Mouse (Mus musculus) hindbrain, embryonic 10.5 days (tissue): ENCODE measurements around the gene Ndc1. TPM values are rescaled to one million over a fixed set of nuclear protein-coding genes. Genes with fewer than 3 reads are reported as not detected.

Experiments
- DNase-seq: peaks from one replicate; pipeline ENCODE4 v3.0.0-alpha.2; 2017; ENCODE audit warnings: low spot score
- H3K27ac ChIP-seq: fragments of 300-500 bp; sonication (generic); 2 replicates; pipeline ENCODE4 v1.5.1; 2016; ENCODE audit warnings: mild to moderate bottlenecking, moderate library complexity
- H3K27me3 ChIP-seq: fragments of 300-500 bp; sonication (generic); 2 replicates; pipeline ENCODE4 v1.6.1; 2016; ENCODE audit warnings: mild to moderate bottlenecking; ENCODE audit not compliant: poor library complexity, insufficient read depth, severe bottlenecking
- H3K36me3 ChIP-seq: fragments of 300-500 bp; sonication (generic); 2 replicates; pipeline ENCODE4 v1.6.1; 2016; ENCODE audit warnings: mild to moderate bottlenecking, moderate library complexity
- H3K4me1 ChIP-seq: fragments of 300-500 bp; sonication (generic); replicated peaks from 2 replicates; pipeline ENCODE4 v1.6.1; 2016; ENCODE audit warnings: mild to moderate bottlenecking
- H3K4me3 ChIP-seq: fragments of 300-500 bp; sonication (generic); 2 replicates; pipeline ENCODE4 v1.5.1; 2016; ENCODE audit warnings: mild to moderate bottlenecking, moderate library complexity
- H3K9me3 ChIP-seq: fragments of 300-500 bp; sonication (generic); 2 replicates; pipeline ENCODE4 v1.6.1; 2016; ENCODE audit warnings: mild to moderate bottlenecking, moderate library complexity
- WGBS: fragments of 180-500 bp; shearing (Covaris S2); methylation state at CpG from one replicate; pipeline ENCODE4 v1.1.7; 2016; 5-methylcytosine and 5-hydroxymethylcytosine counted together
- polyA plus RNA-seq: library from polyadenylated mRNA; unstranded; fragments of >200 nt; fragmentation: Nextera tagmentation; extraction: Ambion mirVana; gene quantifications from 2 replicates; pipeline ENCODE4 v1.2.1, GENCODE M21; 2016

Ndc1 gene
- polyA plus RNA-seq, 1 experiment from 2014 or later, result 35.1 TPM

- Histone ChIP-seq H3K27ac (peak overlapping the region; percentile 75; the same call in 1 of the 2 replicates), H3K9me3 (no peaks in the 10 kb centered on the region), H3K36me3 (no peaks in the 10 kb centered on the region), H3K4me3 (peak overlapping the region; percentile 71), H3K27me3 (peaks cover 70% of the 10 kb centered on the region), H3K4me1 (peaks cover 23% of the 10 kb centered on the region)
- 5% methylated on average over 15 of the region's 15 CpGs for WGBS
- DNase-seq, result no peak
Observed at GRCm38 (mm10) chr4:107433998-107434355, 66.4 kb downstream of the Ndc1 start.

DNA sequence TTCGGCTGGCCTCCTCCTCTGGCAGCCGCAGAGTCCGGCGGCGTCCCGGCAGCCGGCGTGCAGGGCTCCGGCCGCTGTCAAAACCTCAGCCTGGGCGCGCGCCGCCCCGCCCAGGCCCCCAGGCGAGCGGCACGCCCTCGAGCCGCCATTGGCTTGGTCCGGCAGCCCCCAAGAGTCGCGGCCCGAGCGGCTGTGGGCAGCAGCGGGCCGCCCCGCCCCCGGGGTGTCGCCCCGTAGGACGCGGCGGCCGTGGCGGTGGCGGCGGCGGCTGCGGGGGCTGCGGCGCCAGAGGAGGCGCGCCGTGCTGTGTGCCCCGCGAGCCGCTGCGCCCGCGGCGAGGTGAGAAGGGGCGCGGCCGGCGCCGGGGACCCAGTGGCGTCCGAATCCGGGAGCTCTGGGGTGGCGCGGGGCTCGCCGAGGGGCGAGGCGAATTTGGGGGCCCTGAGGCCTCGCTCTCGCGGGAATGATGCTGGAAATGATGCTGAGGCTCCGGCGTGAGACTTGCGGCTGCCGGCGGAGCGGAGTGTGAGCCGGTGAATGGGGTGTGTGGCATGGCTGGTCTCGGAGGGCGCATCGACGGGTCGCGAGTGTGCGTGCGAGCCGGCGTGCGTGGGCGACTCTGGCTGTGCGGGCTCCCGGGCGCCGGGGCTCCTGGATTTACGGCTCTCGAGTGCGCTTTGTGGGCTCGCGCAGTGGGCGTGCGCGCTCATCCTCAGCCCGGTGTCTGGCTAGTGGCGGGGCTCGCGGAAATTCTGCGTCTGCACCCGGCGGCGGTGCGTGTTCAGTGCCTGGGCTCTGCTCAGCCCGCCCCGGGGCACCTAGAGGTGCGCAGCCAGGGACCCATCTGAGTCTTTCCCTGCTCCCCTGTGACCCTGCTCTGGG is 67.0 kb downstream of the Ndc1 start, which contains the start of gene Glis1:
Glis1 (plus strand) TSS at position 236 of the 882 bp plus-strand sequence.
- Histone ChIP-seq H3K9me3 (no peaks in the 10 kb centered on the region), H3K27me3 (peaks cover 77% of the 10 kb centered on the region), H3K36me3 (no peaks in the 10 kb centered on the region), H3K27ac (peak within 1 kb of the TSS; percentile 75), H3K4me3 (peak within 1 kb of the TSS; percentile 71), H3K4me1 (peaks cover 23% of the 10 kb centered on the region)
- under 1% methylated on average over 112 of the region's 112 CpGs for WGBS
- DNase-seq, result peak; percentile 77

- Histone ChIP-seq H3K4me3 (peak overlapping the region; percentile 71), H3K27ac (peak overlapping the region; percentile 75), H3K9me3 (no peaks in the 10 kb centered on the region), H3K4me1 (peaks cover 26% of the 10 kb centered on the region), H3K36me3 (no peaks in the 10 kb centered on the region), H3K27me3 (peaks cover 85% of the 10 kb centered on the region)
- 2% methylated on average over 47 of the region's 47 CpGs for WGBS
- DNase-seq, result peak; percentile 50
Observed at GRCm38 (mm10) chr4:107435238-107435946, 67.8 kb downstream of the Ndc1 start.

GRCm38 (mm10) chr4:107436476-107436875 is 68.9 kb downstream of the Ndc1 start:
- Histone ChIP-seq H3K9me3 (no peaks in the 10 kb centered on the region), H3K27me3 (peaks cover 95% of the 10 kb centered on the region), H3K27ac (no peak overlapping the region), H3K36me3 (no peaks in the 10 kb centered on the region), H3K4me1 (peaks cover 34% of the 10 kb centered on the region), H3K4me3 (no peak overlapping the region)
- 89% methylated on average over 7 of the region's 7 CpGs for WGBS
- no peak for DNase-seq

- DNase-seq, result no peak
- WGBS, result 89% methylated on average over 8 of the region's 8 CpGs
- H3K4me1 ChIP-seq, result peaks cover 43% of the 10 kb centered on the region
- no peak overlapping the region for H3K27ac ChIP-seq
- H3K4me3 ChIP-seq, result no peak overlapping the region
- H3K9me3 ChIP-seq, result no peaks in the 10 kb centered on the region
- peaks cover 91% of the 10 kb centered on the region for H3K27me3 ChIP-seq
- H3K36me3 ChIP-seq, result no peaks in the 10 kb centered on the region
Observed at GRCm38 (mm10) chr4:107438741-107439140, 71.2 kb downstream of the Ndc1 start.

GRCm38 (mm10) chr4:107440306-107440705 is 72.7 kb downstream of the Ndc1 start:
- no peaks in the 10 kb centered on the region for H3K36me3 ChIP-seq
- DNase-seq, result no peak
- 20% methylated on average over 13 of the region's 13 CpGs for WGBS
- peaks cover 89% of the 10 kb centered on the region for H3K27me3 ChIP-seq
- no peaks in the 10 kb centered on the region; the same call in 1 of the 2 replicates for H3K9me3 ChIP-seq
- peaks cover 27% of the 10 kb centered on the region for H3K4me1 ChIP-seq
- peak overlapping the region; percentile 36 for H3K4me3 ChIP-seq
- no peak overlapping the region for H3K27ac ChIP-seq

GRCm38 (mm10) chr4:107442288-107442687 is 74.7 kb downstream of the Ndc1 start:
- peaks cover 21% of the 10 kb centered on the region for H3K4me1 ChIP-seq
- H3K27me3 ChIP-seq, result peaks cover 76% of the 10 kb centered on the region
- no peaks in the 10 kb centered on the region for H3K36me3 ChIP-seq
- no peaks in the 10 kb centered on the region; the same call in 1 of the 2 replicates for H3K9me3 ChIP-seq
- no peak overlapping the region for H3K4me3 ChIP-seq
- H3K27ac ChIP-seq, result no peak overlapping the region
- WGBS, result 73% methylated on average over 11 of the region's 11 CpGs
- no peak for DNase-seq

- H3K4me1 ChIP-seq, result peaks cover 21% of the 10 kb centered on the region
- H3K27me3 ChIP-seq, result peaks cover 69% of the 10 kb centered on the region
- no peaks in the 10 kb centered on the region; the same call in 1 of the 2 replicates for H3K9me3 ChIP-seq
- no peak overlapping the region for H3K4me3 ChIP-seq
- 49% methylated on average over 16 of the region's 16 CpGs for WGBS
- no peak overlapping the region for H3K27ac ChIP-seq
- DNase-seq, result no peak
- no peaks in the 10 kb centered on the region for H3K36me3 ChIP-seq
Observed at GRCm38 (mm10) chr4:107442891-107443483, 75.4 kb downstream of the Ndc1 start.

DNA sequence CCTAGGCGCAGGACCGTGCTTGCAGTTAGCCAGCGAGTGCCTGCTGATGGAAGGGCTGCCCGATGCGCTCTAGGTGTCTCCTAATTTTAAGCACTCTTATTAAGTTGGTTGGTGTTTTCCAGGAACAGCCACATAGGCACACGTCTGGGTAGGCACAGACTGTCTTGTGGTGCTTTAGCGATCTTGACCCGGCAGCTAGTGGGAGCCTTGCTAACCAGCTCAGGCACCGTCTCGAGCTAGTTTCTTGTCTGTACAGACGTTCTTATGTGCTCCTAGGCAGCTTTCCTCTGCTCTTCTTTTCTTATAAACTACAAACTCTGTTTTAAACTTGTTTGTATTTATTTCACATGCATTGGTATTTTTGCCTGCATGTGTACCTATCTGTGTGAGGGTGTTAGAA is 76.0 kb downstream of the Ndc1 start:
- no peaks in the 10 kb centered on the region for H3K36me3 ChIP-seq
- H3K4me1 ChIP-seq, result peaks cover 21% of the 10 kb centered on the region
- DNase-seq, result no peak
- 59% methylated on average over 11 of the region's 11 CpGs for WGBS
- H3K27ac ChIP-seq, result no peak overlapping the region
- no peaks in the 10 kb centered on the region; the same call in 1 of the 2 replicates for H3K9me3 ChIP-seq
- H3K4me3 ChIP-seq, result no peak overlapping the region
- peaks cover 63% of the 10 kb centered on the region for H3K27me3 ChIP-seq

DNA sequence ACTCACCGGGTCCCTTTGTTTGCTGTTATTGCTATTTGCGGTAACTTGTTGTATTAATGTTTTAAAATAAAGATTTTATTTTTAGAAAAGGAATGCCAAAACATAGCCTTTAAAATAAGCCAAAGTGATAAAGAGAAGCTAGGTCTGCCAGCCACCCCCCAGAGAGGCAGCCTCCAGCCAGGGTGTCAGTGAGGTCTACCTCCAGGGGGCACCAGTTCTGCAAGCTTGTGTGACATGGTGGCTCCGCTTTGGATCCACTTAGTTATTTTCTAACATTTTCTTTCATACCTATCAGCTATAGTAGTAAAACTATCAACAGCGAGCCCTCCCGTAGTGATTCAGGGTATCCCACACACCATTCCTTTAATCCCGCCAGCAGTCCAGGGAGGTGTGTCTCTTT is 80.9 kb downstream of the Ndc1 start:
- no peak for DNase-seq
- Histone ChIP-seq H3K36me3 (no peaks in the 10 kb centered on the region), H3K4me3 (no peak overlapping the region), H3K9me3 (no peaks in the 10 kb centered on the region; the same call in 1 of the 2 replicates), H3K4me1 (peaks cover 18% of the 10 kb centered on the region), H3K27ac (no peak overlapping the region), H3K27me3 (peaks cover 27% of the 10 kb centered on the region)
- WGBS, result 89% methylated on average over 6 of the region's 6 CpGs

DNA sequence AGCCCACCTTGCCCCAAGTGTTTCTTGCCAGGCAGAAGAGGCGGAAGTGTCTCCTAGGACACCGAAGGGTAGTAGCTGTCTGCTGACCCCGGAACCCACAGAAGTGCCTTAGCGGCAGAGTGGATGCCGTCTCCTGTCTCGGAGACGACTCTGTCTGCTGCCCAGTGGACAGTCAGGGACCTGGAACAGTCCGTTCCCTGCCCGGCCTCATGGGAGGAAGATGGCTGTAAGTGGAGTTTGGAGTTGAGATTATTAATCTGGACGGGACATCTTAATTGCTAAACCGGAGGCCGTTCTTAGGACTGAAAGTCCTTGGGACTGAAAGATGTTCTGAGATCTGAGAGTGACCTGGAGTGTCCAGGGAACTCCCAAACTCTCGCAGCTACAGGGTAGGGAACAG is 81.9 kb downstream of the Ndc1 start:
- no peak overlapping the region for H3K27ac ChIP-seq
- no peaks in the 10 kb centered on the region for H3K36me3 ChIP-seq
- no peak for DNase-seq
- no peak overlapping the region for H3K4me3 ChIP-seq
- H3K9me3 ChIP-seq, result no peaks in the 10 kb centered on the region; the same call in 1 of the 2 replicates
- H3K4me1 ChIP-seq, result peaks cover 20% of the 10 kb centered on the region
- peaks cover 17% of the 10 kb centered on the region for H3K27me3 ChIP-seq
- WGBS, result 90% methylated on average over 13 of the region's 13 CpGs

GRCm38 (mm10) chr4:107452266-107453015 is 84.9 kb downstream of the Ndc1 start:
- H3K27ac ChIP-seq, result peak overlapping the region; percentile 81
- WGBS, result 71% methylated on average over 18 of the region's 18 CpGs
- H3K27me3 ChIP-seq, result peaks cover 3% of the 10 kb centered on the region; the same call in 1 of the 2 replicates
- no peaks in the 10 kb centered on the region for H3K9me3 ChIP-seq
- H3K36me3 ChIP-seq, result no peaks in the 10 kb centered on the region
- peaks cover 29% of the 10 kb centered on the region for H3K4me1 ChIP-seq
- DNase-seq, result no peak
- no peak overlapping the region for H3K4me3 ChIP-seq
